In genomic region chr6:17589049-17589952, GRCm38 (mm10) we compare ENCODE assay signal across 8 mouse cellular contexts. TPM values are rescaled to one million over a fixed set of nuclear protein-coding genes. Genes with fewer than 3 reads are reported as not detected.
DNase-seq lines count a peak whose midpoint lies in the region; ATAC-seq and TF ChIP-seq lines count a peak whose summit lies in the region.

No protein-coding gene starts in this region.

- peak; percentile 91 for TF ChIP-seq CTCF in G1E (IDR thresholded peaks at IDR 0.05; ENCODE audit: low read depth, low read length)

- no peaks in the 10 kb centered on the region for H3K9me3 ChIP-seq in G1E (replicated peaks)
- H3K9me3 ChIP-seq in forebrain, embryonic 13.5 days (replicated peaks): peaks cover 6% of the 10 kb centered on the region; the same call in 1 of the 2 replicates
- peaks cover 7% of the 10 kb centered on the region; the same call in 1 of the 2 replicates for H3K9me3 ChIP-seq in hindbrain, embryonic 13.5 days

- H3K9ac ChIP-seq in forebrain, embryonic 13.5 days: no peak overlapping the region
- H3K9ac ChIP-seq in hindbrain, embryonic 13.5 days: 0 out of 2 replicates have a peak overlapping the region, but pooled peaks have one; percentile 35

- no peak overlapping the region for H3K4me2 ChIP-seq in forebrain, embryonic 13.5 days
- peak overlapping the region; percentile 43 for H3K4me2 ChIP-seq in hindbrain, embryonic 13.5 days

- 30% methylated on average over 16 of the region's 16 CpGs for WGBS in forebrain, embryonic 13.5 days
- 29% methylated on average over 16 of the region's 16 CpGs for WGBS in hindbrain, embryonic 13.5 days

- H3K4me3 ChIP-seq in G1E (ENCODE audit: low read depth, low read length): no peak overlapping the region
- H3K4me3 ChIP-seq in forebrain, embryonic 13.5 days: no peak overlapping the region
- H3K4me3 ChIP-seq in hindbrain, embryonic 13.5 days: no peak overlapping the region

- H3K36me3 ChIP-seq in G1E (replicated peaks): no peaks in the 10 kb centered on the region
- H3K36me3 ChIP-seq in forebrain, embryonic 13.5 days (ENCODE audit: poor library complexity, severe bottlenecking): no peaks in the 10 kb centered on the region
- H3K36me3 ChIP-seq in hindbrain, embryonic 13.5 days: no peaks in the 10 kb centered on the region

- ATAC-seq in G1E (ENCODE audit: extremely low read depth, insufficient number of reproducible peaks, low FRiP score, poor library complexity, severe bottlenecking): peak; percentile 60
- peak; percentile 92 for ATAC-seq in forebrain, embryonic 13.5 days
- peak; percentile 87 for ATAC-seq in hindbrain, embryonic 13.5 days (ENCODE audit: low FRiP score)

- DNase-seq in G1E (ENCODE audit: low spot score): peak; percentile 47
- peak; percentile 45 for DNase-seq in c-Kit-positive CD71-positive TER-119-positive erythroid progenitor cells, embryonic 14.5 days (ENCODE audit: low spot score)
- peak; percentile 76 to 88 for DNase-seq in layer of hippocampus, postnatal 14 days (ENCODE audit: low spot score in 2 of 2)
- DNase-seq in lung, postnatal 10 days: peak; percentile 87
- DNase-seq in retina, adult 2 months (ENCODE audit: low read depth, low spot score): peak; percentile 11
- DNase-seq in thymus, postnatal 14 days: peak; percentile 62

- H3K27me3 ChIP-seq in G1E (ENCODE audit: insufficient read depth, low read length): peaks cover 21% of the 10 kb centered on the region
- H3K27me3 ChIP-seq in forebrain, embryonic 13.5 days: no peaks in the 10 kb centered on the region
- no peaks in the 10 kb centered on the region for H3K27me3 ChIP-seq in hindbrain, embryonic 13.5 days

- no peak overlapping the region for H3K27ac ChIP-seq in forebrain, embryonic 13.5 days
- no peak overlapping the region for H3K27ac ChIP-seq in hindbrain, embryonic 13.5 days

- H3K4me1 ChIP-seq in G1E (ENCODE audit: insufficient read depth, low read depth, low read length): no peaks in the 10 kb centered on the region
- peaks cover 7% of the 10 kb centered on the region for H3K4me1 ChIP-seq in forebrain, embryonic 13.5 days
- H3K4me1 ChIP-seq in hindbrain, embryonic 13.5 days (replicated peaks): peaks cover 3% of the 10 kb centered on the region; the same call in 1 of the 2 replicates

RNA-seq across cellular contexts. Expression of gene Capza2, which starts 46.7 kb away (rescaled TPM):
- total RNA-seq in G1E (2014; fragmentation: Nextera tagmentation): 193 and 196 TPM in 2 replicates
- total RNA-seq in G1E (2017): 290 and 302 TPM in 2 replicates
- 13.9 and 18.7 TPM in 2 replicates for polyA plus RNA-seq in G1E (2012)
- 245 and 247 TPM in 2 replicates for polyA plus RNA-seq in forebrain, embryonic 13.5 days (2015; fragmentation: Nextera tagmentation; extraction: Ambion mirVana)
- polyA plus RNA-seq in hindbrain, embryonic 13.5 days (2015; fragmentation: Nextera tagmentation; extraction: Ambion mirVana): 246 and 256 TPM in 2 replicates
- total RNA-seq in layer of hippocampus, postnatal 14 days (2021): 100 to 1,000 TPM; 282 to 285 TPM

Comparison
In these comparisons a context has a peak if more than half of its experiments do, and no peak if none do; other contexts are left out.
1. DNase-seq: peak in every context shown above with its lines; median percentile 87 in lung, postnatal 10 days; 82 in layer of hippocampus, postnatal 14 days; 62 in thymus, postnatal 14 days; 47 in G1E; 45 in c-Kit-positive CD71-positive TER-119-positive erythroid progenitor cells, embryonic 14.5 days; 11 in retina, adult 2 months.
2. RNA of gene Capza2, which starts 46.7 kb away (polyA plus RNA-seq): 246 to 256 TPM in hindbrain, embryonic 13.5 days and 245 to 247 TPM in forebrain, embryonic 13.5 days; 13.9 to 18.7 TPM in G1E; every median in the first group is over 10 times any median in the second.
3. Peak in every context shown above with its lines, with median percentiles within 50 percentile points of each other: ATAC-seq.